Mouse (Mus musculus): Measurements from ENCODE around the gene Dynlt1f.
"Not testable (repeated sequence)": the region's sequence is repeated elsewhere in the genome, so short reads cannot be mapped to it uniquely, and the experiment has no call there.

Dynlt1f gene

DNA sequence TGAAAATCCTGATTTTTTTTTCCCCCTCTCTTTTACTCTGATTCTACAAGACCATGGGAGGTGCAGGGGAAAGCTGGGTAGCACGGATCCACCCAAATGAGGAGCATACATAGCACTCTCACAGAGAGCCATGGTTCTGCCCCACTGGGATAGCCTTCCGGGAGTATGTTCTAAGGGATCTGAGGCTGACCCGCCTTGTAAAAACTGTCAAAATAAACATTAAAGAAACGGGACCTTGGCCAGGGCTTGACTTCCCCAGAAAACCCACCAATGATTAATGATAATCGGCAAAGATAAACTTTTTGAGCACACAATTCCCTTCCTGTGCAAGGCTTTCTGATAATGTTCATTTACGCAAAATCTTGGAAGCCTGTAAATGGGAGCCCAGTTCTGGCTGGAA lies 4.9 kb upstream of the Dynlt1f start:
- DNase-seq = not testable (repeated sequence)

DNA sequence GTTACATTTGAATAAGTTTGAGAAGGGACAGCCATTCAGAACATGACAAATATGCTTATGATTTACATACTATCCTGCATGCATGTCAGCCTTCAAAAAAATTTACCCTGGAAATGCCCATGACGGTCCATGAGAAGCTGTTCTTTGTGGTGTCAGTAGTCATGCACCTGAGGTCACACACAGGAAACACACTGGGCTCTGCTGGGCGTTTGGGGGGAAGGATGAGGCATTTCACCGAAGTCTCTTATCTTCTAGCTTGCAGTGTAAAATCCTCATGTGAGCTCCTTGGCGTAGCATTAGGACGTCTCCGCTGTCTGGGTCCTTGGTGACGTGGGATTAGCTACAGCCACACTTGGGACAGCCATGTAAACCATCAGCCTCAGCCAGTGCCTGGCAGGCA lies 3.1 kb upstream of the Dynlt1f start, which contains the start of gene Sytl3:
TSS of gene Sytl3 (plus strand) at position 293 of the 400 bp plus-strand sequence.
- not testable (repeated sequence) for DNase-seq

DNA sequence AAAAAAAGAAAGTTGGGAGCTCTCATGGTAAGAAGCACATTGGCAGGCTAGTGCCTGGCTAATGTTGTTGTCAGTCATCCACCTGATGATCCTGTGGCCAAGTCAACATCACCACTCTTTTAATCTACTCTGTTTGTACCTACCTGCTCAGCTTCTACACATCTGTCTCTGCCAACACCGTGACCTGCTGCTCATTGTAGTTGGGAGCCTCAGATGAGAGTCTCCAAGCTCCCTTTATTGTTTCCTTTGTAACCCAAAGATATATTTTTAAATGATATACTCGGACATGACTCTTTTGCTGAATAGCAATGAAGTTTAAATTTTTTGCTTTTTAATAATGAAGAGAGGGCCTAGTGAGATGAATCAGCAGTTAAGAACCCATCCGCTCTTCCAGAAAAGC lies 771 bp upstream of the Dynlt1f start:
- not testable (repeated sequence) for DNase-seq

DNA sequence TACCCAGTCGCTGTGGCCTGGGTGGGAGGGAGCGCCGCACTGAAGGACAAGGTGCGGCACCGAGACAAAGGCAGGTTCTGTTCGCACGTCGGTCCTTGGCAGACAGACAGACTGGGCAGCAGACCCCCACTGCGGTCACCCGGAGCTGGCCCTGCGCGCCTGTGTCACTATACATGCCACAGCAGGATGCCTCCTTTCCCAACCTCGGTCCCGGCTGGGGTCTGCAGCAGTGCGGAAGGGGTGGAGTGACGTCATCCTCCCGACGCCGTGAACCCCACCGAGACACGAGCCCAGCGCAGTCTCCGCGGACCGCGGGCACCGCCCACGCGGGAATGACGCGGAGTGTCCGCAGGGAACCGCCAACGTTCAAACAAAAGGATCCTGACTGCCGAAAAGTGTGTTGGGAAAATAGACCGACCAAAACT lies 601 bp downstream of the Dynlt1f start:
- DNase-seq = peak; percentile 94

DNA sequence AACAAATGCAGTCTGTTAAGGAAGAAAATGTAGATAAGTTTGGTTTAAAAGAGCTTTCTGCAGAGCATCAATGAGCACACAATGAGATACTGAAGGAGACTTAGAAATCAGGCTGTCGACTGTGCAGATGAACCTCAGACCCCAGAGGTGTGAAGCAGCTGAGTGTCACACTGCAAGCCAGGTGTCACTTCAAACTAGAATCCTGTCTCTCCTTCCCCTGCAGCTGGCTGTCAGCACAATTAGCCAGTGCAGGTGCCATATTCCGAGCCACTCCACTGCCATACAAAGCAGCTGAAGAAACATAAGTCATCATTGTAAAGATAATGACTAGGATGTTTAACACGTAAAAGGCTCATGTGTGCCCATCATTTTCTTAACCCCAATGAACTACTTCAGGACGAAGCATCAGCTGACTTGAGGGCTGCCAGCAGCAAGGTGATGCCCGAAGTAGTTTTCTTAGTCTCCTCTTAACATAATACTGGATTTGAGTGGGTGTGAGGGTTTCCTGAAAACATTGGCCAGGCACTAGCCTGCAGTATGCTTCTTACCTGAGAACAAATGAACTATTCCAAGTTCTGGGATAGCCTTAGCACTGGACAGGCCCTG lies 2.3 kb downstream of the Dynlt1f start:
- DNase-seq = not testable (repeated sequence)

DNA sequence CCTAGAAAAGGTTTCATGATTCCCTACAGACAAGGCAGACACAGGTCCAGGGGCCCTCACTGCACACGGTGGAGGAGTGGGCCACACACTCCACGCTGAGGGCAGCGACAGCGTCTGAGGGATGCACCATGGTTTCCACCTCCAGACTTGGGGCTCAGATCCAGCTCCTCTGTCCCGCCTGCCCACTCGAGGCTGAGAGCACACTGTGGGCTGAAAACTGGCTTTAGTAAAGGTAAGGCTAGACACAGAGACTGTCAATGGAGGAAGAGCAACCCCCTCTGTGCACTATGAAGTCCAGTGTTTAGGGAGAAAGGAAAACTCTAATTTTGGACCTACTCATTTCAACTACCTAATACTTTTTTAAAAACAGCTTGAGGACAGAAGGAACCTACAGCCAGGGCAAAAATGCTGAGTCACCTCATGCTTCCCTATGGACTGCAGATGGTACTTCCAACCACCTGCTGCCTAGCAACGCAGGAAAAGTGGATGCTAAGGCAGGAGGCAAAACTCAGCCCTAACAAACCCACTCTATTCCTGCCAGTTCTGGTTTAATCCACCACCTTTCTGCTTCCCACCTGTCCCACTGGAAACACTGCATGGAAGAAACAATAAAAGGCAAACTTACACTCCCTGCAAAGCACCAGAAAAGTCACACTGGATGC lies 4.7 kb downstream of the Dynlt1f start:
- not testable (repeated sequence) for DNase-seq

DNA sequence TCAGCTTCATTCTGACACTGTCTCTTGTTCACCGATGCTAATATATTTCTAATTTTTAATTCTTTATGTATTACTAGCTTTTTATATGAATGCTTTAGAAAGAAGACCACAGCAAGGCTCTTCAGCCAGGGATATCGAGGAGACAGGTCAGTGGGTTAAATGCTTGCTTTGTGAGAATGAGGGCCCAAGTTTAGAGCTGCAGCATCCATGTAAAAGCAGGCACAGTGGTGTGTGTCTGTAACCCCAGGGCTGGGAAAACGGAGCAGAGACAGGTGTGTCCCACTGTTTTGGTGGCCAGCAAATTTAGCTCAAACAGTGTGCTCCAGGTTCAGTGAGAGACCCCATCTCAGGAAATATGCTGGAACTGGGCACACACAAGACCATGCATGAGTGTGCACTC lies 8.2 kb downstream of the Dynlt1f start:
- not testable (repeated sequence) for DNase-seq

DNA sequence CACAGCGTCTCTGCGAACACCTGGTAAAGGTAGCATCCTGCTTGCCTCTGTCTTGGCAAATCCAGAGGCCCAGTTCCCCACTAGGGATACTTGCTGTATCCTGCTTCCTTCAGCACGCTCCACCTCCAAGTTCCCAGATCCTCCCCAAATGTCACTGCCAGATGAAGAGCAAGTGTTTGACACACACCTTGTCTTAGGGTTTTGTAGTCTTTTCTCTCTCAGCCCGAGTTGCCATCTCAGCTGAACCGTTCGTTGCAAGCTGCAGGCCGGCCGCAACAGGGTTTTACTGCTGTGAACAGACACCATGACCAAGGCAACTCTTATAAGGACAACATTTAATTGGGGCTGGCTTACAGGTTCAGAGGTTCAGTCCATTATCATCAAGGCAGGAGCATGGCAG lies 8.9 kb downstream of the Dynlt1f start:
- DNase-seq = not testable (repeated sequence)

DNA sequence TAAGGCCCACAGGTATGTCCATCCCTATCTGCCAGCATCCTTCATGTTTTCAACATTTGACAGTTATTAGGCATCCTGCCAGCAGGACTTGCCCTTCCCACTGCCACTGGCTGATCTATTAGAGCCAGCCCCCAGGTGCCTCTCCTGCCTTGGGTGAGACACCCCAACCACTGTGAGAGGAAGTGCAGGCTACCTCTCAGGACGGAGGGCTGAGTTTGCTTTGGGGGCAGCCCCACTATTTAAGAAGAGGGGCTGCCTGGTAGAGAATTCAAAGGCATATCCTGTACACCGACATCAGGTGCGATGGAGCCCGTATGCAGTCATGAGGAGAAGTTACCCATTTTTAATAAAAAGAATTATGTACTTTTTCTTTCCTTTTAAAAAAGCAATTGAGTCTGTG lies 10.0 kb downstream of the Dynlt1f start:
- not testable (repeated sequence) for DNase-seq

DNA sequence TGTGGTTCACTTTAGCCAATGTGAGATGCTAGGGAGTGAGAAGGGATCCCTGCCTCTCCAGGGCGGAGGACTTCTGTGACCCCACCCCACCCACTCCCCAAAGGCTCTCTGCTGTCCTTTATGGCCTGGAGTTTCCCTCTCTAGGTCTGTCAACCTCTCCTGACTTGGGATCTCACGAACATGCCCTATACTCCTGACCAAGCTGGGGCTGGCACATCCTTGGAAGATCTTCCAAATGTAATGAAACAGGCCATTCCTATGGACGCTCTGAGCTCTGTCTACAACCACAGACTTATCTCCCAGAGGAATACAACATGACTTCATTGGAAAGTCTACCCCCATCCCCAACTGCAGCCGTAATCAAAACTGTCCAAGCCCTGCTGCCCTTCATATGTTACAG lies 11.0 kb downstream of the Dynlt1f start:
- DNase-seq = not testable (repeated sequence)

DNA sequence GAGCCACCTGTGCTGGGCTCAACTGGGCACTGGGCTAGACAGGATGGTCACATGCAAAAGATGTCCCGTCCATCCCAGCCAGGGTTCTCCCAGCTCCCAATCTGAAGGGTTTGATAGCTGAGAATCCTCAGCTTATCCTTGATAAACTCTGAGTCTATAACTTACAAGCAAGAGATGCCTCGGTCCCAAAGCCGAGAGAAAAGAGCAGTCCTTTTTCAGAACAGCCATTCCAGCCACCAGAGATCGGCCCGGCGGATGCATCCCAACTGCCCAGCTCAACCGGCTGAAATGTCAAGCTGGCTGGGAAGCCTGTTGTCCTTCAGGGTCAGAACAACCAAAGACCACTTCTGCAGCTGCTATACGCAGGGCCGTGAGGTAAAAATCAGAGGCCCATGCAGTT lies 11.5 kb downstream of the Dynlt1f start:
- not testable (repeated sequence) for DNase-seq

DNA sequence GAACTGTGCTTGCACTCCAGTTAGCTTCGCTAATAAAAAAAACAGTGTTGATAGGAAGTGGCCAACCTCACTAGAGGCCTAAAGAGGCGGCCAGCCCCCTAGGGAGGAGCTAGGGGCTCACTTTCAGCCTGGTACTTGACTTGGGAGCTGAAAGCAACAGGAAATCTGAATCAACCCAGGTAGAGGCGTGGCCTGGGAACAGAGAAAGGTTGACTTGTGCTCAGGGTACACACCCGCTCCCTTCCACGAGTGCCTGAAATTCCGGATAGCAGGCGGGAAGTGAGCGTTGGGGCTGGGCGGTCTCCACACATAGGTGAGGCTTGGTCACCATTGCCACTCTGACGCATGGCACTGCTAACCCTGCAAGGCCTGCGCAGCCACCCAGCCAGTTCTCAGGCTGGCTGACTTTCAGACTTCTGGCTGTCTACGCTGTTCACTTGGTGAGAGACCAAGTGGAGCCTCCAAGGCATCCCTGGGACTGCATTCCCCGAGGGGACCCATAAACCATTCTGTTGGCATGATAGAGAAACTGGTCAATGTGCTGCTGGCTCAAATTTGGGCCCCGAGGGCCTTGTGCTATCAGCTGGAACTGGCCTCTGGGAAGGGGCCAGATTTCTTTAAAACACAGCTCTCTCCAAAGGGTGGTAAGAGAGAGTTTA lies 14.8 kb downstream of the Dynlt1f start:
- DNase-seq = not testable (repeated sequence)

DNA sequence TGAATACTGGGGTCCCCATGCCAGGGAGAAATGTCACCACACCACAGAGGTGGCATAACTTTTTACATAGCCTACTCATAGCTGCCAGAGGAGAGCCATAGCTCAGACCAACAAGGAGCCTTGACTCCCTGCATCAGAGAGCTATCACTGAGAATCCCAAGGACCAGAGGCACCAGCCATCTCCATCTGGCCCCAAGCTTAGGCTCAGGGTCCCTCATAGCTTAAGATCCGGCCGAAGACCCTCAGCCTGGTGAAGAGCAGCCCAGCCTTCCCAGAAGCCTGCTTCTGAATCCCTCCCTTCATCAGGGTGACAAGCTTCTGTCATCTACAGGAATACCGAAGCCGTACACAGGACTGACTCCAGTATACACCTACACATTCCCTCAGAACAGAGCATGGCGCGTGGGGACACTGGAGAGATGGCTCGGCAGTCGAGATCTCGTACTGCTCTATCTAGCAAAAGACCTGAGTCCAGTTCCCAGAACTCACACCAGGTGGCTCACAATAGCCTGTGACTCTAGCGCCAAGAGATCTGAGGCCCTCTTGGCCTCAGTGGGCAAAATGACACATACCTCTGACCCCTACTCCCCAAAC lies 15.6 kb downstream of the Dynlt1f start:
- DNase-seq = not testable (repeated sequence)

DNA sequence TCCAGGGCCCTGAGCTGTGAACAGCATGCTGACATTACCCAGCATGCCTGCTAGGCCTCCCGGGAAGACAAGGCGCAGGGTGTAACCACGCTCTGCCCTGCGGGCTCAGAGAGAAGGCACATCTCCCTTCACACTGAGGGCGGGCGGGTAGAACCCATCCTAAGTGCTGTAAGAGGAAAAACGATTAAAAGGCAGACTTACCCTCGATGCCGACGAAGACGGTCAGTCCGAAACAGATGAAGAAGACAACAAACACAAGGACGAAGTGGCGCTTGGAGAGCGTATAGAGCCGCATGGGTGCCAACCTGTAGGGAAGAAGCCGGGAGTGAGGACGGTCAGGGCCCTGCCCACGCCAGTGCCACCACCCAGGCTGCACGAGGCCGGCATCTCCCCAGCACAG lies 16.2 kb downstream of the Dynlt1f start:
- not testable (repeated sequence) for DNase-seq

DNA sequence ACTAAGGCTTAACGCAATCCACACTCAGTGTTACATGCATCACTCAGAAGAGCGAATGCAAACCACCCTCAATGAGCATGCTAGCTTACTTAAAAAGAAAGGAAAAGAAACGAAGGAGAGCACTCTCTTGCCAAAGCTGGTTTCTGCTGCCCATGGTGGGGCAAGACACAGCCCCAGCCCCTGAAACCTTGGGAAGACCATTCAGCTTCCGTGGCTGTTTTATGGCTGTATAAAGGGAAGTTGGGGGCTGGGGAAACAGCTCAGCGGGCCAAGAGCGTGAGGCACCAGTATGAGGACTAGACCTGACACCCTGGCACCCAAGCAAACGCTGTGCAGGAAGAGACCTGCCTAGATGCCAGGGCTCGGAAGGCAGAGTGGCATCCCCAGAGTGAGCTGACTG lies 17.3 kb downstream of the Dynlt1f start:
- not testable (repeated sequence) for DNase-seq

DNA sequence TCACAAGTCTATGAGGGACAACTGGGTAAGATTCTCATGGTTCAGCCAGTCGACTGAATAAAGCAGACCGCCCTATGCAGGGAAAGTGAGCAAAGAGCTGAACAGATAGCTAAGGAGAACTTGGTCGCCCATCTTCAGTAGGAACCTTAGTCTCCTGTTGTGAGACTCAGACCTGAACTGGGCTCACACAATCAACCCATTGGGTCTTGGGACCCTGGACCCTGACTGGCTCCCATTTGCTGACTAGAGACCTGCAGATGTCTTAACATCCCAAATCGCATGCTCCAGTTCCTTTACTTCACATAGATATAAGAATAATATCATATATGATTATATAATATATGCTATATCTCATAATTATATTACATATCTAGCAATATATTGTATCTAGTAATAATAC lies 18.3 kb downstream of the Dynlt1f start:
- not testable (repeated sequence) for DNase-seq

DNA sequence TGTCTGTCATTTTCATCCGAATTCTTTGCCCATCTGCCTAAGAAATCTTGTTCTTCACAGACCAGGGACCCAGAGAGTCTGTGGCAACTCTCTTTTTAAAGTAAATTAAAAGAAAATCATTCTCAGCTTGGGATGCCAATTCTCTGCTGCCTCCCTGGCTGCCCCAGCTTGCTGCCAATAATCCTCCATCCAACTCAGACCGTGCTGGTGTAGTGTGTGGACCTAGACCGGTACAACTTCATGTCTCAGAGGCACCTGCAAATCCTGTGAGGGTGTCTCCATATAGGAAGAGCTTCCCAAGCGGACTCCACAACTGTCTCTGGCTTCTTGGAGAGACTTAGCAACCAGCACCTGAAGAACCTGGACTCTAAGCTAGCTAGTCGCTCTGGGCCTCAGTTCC lies 18.8 kb downstream of the Dynlt1f start:
- DNase-seq = no peak

DNA sequence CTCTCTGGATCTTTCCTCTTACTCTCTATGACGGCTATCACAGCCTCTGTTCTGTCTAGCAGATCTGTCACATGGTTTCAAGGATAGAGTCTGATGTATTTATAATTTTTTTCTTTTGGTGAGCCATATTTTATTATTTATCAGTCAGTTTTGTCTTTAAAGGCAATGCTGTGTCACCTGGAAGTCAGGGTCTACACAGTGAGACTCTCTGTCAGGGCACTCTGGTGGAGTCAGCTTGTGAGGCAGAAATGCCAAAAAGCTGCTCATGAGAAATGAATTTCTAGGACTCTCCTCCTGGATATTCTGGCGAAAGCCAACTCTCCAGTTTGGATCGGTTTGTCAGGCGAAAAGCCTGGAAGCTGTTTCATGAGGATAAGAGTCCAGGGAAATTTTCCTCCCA lies 19.9 kb downstream of the Dynlt1f start:
- DNase-seq = not testable (repeated sequence)

DNA sequence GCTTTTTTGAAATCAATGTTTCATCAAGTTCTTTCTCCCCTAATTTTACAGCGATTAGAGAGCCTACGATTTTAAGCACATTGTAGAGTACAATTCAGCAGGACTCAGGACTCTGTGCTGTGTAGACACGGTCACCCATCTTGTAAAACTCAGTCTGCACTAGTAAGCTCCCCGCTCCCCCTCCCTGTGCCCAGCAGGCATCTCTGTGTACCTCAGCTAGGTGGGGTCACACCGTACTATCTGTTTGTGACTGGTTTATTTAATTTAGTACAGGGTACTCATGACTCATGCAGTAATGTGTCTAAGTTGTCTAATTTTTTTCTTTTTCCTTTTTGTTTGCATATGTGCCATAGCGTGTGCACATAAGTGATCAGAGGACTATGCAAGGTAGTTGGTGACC lies 22.9 kb downstream of the Dynlt1f start:
- not testable (repeated sequence) for DNase-seq

DNA sequence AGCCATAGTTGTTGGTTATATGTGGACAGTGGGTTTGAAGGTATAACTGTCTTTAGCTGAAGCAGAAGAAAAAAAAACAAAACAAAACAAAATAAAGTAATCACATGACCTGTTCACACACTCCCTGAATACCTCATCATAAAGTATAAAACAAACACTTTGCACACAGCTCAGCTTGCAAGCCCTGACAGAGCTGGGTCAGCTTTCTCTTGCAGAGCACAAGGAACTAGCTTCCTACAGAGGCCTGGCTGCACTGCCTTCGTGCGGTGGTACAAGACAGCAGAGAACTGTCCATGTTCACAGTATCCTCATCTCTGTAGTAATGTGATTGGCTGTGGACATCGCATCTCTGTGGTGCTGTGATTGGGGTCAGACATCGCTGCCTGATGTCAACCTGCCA lies 25.3 kb downstream of the Dynlt1f start:
- DNase-seq = not testable (repeated sequence)

DNA sequence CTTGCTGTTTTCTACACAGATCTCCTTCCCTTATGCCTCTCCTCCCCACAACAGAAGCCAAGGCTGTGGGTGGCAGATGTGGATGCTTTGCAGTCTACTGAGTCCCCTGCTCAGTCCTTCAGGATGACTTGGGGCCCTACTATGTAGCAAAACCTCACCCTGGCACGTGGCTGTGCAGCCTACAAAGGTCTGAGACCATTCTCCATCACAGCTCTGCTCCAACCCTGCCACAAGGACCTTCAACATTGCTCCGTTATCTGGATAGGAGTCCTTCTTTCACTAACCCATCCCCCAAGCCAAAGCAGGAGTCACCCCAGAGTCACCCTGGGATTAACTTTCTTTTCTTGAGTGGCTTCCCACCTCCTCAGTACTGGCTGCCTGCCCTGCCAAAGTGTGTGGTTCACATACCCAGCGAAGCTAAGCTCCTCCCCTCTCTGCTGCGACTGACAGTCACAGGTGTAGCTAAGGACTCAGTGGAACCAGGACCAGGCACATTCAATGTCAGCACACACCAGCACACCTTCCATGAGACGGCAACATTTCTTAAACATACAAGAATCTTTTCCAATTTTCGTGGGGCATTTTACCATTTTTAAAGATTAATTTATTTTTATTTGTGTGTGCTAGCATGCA lies 30.7 kb downstream of the Dynlt1f start:
- not testable (repeated sequence) for DNase-seq

DNA sequence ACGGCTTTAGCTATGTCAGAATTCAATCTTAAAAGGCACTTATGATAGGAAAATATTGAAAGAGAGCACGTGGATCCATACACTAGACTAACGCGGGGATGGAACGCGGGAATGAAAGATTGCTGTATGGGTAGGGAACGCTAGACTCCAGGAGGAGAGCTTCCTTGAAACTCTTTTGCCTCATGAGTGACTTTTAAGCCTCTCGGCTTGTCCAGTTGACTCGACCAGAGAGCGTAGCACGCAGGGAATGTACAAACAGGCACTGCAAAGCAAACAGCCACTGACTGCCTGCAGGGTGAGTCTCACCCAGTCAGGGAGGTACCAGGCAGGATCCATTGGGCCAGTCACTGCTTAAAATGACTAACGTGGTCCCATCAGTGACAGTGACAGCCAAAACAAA lies 33.7 kb downstream of the Dynlt1f start:
- not testable (repeated sequence) for DNase-seq
